Mouse (Mus musculus) hematopoietic multipotent progenitor cell, adult 10-12 weeks (in vitro differentiated cells): ENCODE results near the gene Olfr884. TPM values are rescaled to one million over a fixed set of nuclear protein-coding genes. Genes with fewer than 3 reads are reported as not detected.

Source experiments
- polyA plus RNA-seq: library from polyadenylated mRNA; stranded (reverse); fragments of >175 nt; gene quantifications from 2 replicates; pipeline ENCODE4 v1.2.3, GENCODE M21; 2012; ENCODE audit warnings: low replicate concordance

Gene Olfr884
- polyA plus RNA-seq: not detected in 2 replicates

GRCm38 (mm10) chr9:38046255-38046654, at the start of gene Olfr884:
Gene Olfr884, plus strand, starts transcription at chr9:38046555.

GRCm38 (mm10) chr9:38025508-38025907, 20.8 kb upstream of the Olfr884 start, which contains the start of gene Olfr883:
Gene Olfr883, plus strand, starts transcription at chr9:38025808.

GRCm38 (mm10) chr9:38061022-38061421, 14.7 kb downstream of the Olfr884 start, which contains the start of gene Olfr885:
Gene Olfr885, plus strand, starts transcription at chr9:38061322.

GRCm38 (mm10) chr9:38083772-38084171, 37.4 kb downstream of the Olfr884 start, which contains the start of gene Olfr887:
Gene Olfr887, plus strand, starts transcription at chr9:38084072.

Other genes starting within 250 kb of the Olfr884 start
- gene Olfr876, start 243.5 kb upstream of the Olfr884 start, polyA plus RNA-seq: not detected in 2 replicates
- gene Olfr877, start 192.3 kb upstream of the Olfr884 start, polyA plus RNA-seq: not detected in 2 replicates
- gene Olfr145, start 149.8 kb upstream of the Olfr884 start, polyA plus RNA-seq: not detected in 2 replicates
- not detected in 2 replicates for gene Olfr878, start 128.7 kb upstream of the Olfr884 start, polyA plus RNA-seq
- not detected in 2 replicates for gene Olfr881, start 54.7 kb upstream of the Olfr884 start, polyA plus RNA-seq
- gene Olfr883, start 20.7 kb upstream of the Olfr884 start, polyA plus RNA-seq: not detected in 2 replicates
- not detected in 2 replicates for gene Olfr885, start 14.8 kb downstream of the Olfr884 start, polyA plus RNA-seq
- gene Olfr887, start 37.5 kb downstream of the Olfr884 start, polyA plus RNA-seq: not detected in 2 replicates
- gene Olfr888, start 61.6 kb downstream of the Olfr884 start, polyA plus RNA-seq: not detected in 2 replicates
- not detected in 2 replicates for gene Olfr889, start 68.6 kb downstream of the Olfr884 start, polyA plus RNA-seq
- not detected in 2 replicates for gene Olfr890, start 96.0 kb downstream of the Olfr884 start, polyA plus RNA-seq
- gene Olfr891, start 134.3 kb downstream of the Olfr884 start, polyA plus RNA-seq: not detected in 2 replicates
- not detected in 2 replicates for gene Olfr893, start 161.8 kb downstream of the Olfr884 start, polyA plus RNA-seq
- gene Olfr894, start 171.5 kb downstream of the Olfr884 start, polyA plus RNA-seq: not detected in 2 replicates
- gene Olfr143, start 206.2 kb downstream of the Olfr884 start, polyA plus RNA-seq: not detected in 2 replicates
- not detected in 2 replicates for gene Olfr895, start 221.3 kb downstream of the Olfr884 start, polyA plus RNA-seq
- 0.05 TPM in 1 of 2 replicates, not detected in the other for gene Olfr896-ps1, start 244.6 kb downstream of the Olfr884 start, polyA plus RNA-seq